Mouse (Mus musculus): ENCODE results near the gene Tecr. TPM values are rescaled to one million over a fixed set of nuclear protein-coding genes. Genes with fewer than 3 reads are reported as not detected.
A peak's percentile ranks its signal among the peaks of the same experiment; 100 is the strongest.
"Not testable (repeated sequence)": the region's sequence is repeated elsewhere in the genome, so short reads cannot be mapped to it uniquely, and the experiment has no call there.

The Tecr gene
- total RNA-seq, 2 experiments from 2014 or later: 77.4 to 150 TPM

DNA sequence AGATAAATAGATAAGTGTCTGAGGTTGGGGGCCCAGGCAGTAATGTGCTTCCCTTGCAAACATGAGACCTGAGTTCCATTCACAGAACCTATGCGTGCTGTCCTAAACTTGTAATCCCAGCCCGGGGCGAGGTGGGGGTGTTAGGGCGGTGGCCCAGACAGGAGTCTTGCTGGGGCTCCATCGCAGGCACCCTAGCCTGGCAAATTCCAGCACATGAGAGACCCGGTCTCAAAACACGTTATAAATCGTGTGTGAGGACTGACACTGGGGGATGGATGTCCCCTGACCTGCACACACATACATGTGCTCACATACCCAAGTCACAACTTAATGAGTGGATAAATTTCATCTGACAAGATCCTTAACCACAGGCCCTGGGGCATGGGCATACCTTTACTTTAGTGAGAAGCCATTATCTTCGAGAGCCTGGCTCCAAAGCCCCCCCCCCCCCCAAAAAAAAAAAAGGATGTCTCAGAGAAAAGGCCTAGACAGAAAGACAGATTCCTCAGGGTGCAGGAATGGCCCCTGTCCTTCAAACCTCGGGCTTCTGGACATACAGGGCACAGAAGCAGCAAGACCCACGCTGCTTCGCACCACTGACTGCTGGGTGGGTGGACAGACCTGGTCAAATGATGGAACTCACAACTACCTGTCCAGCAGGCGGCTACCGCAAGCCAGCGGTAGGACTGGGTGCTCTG is 14.1 kb upstream of the Tecr start:
- no peak for ATAC-seq (replicated peaks; ENCODE audit: low FRiP score, poor library complexity, severe bottlenecking)

DNA sequence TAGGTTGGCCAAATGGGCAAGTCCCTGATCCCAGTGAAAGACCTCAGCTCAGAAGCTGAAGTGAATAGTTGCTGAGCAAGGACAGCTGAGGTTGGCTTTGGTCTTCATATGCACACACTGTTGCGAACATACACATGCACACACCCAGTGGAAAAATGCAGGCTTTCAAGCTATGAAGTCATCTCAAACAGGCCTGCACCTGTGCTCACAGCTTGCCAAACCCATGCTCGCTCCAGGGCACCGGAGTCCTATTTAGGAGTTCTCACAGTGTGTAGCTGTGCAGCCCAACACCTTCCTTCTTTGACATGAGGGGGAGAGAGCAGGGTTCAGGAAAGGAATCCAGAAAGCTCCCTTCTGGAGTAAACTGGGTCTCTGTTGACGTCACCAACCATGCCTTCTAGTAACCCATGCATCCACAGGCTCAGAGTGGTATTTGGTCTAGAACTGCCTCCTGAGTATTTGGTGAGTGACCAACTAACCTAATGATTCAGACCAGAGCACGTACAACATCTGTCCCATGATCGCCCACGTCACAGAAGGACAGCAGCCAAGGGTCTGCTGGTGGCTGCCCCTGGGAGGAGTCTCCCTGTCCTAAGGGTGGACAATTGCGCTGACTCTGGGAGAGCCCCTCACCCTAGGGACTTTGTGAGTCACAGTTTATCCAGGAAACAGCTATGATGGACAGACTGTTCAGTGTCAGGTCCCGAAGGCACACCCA is 12.0 kb upstream of the Tecr start:
- no peak for ATAC-seq (replicated peaks; ENCODE audit: low FRiP score, poor library complexity, severe bottlenecking)

DNA sequence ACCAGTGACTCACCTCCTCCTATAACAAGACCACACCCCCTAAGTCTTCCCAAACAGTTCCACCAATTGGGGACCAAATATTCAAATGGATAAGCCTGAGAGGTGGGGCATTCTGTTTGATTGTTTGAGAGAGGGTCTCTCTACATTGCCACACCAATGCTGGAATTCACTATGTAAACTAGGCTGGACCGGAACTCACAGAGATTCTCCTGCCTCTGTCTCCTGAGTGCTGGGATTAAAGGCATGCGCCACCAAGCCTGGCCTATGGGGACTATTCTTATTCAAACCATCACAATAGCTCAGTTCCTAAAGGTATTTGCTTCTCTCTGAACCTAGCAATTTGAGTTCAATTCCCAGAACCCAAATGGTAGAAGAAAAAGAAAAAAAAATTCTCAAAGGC is 10.8 kb upstream of the Tecr start:
- ATAC-seq (replicated peaks; ENCODE audit: low FRiP score, poor library complexity, severe bottlenecking): no peak

DNA sequence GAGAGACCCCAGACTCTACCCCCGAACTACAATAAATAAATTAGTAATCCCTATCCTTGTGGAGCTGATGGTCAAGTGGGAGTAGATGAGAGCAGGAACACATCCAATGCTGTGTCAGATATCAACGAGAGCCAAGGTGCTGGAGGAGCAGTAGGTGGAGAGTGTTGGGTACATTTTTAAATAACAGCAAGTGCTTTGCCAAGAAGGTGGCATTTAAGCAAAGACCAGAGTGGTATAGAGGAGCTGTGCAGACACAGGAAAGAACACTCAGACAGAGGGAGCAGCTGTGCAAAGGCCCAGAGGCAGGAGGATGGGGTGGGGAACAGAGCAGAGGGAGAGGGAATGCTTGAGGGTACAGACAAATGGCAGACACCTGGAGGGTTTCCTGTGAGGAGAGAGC is 9.3 kb upstream of the Tecr start:
- no peak for ATAC-seq (replicated peaks; ENCODE audit: low FRiP score, poor library complexity, severe bottlenecking)

DNA sequence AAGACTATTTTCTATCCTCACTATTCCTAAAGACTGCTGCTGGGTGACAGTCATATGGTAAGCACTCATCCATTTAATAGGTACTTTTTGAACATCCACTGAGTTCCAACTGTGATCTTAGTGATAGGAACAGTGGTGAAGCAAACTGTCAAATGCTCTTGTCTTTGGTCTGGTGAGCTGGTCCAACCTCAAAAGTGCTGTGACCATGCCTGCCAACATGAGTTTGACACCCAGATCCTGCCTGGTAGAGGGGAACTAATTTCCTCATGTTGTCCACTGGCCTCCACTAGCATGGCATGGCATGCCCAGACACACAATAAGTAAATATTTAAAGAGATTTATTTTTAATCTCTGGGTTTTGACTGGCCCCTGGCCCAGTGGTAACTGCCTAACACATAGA is 8.9 kb upstream of the Tecr start:
- ATAC-seq (replicated peaks; ENCODE audit: low FRiP score, poor library complexity, severe bottlenecking): no peak

DNA sequence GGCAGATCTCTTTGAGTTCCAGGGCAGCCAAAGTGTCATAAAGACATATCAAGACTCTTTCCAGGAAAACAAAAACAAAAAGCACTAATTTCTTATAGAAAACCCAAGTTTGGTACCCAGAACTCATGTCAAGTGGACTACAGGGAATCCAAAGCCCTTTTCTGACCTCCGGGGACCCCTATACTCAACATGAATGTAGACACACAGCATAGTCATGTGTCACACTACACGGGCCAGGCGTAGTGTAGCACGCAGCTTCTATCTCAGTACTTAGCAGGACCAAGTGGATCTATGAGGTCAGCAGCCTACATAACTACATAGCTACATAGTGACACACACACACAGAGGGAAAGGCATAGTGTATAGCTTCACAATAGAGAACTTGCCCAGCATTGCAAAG is 5.9 kb upstream of the Tecr start:
- ATAC-seq (replicated peaks; ENCODE audit: low FRiP score, poor library complexity, severe bottlenecking): no peak

DNA sequence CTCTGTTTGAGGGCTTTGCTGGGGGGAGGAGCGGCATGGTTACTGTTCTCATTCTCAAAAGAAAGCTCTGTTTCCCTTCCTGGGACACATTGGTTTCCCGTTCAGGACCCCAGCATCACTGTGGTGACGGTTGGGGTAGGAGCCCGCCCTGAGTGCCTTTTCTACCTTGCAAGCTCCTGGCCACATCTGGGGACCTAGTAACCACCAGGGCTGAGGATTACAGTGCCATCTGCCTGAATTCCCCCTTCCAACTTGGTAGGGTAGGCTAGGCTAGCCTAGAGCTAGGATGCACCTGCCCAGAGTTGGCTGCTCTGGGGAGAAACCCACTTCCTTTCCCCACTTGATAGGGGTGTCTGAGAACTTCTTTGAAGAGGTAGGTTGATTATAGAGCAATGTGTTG is 4.2 kb upstream of the Tecr start:
- ATAC-seq (replicated peaks; ENCODE audit: low FRiP score, poor library complexity, severe bottlenecking): no peak

DNA sequence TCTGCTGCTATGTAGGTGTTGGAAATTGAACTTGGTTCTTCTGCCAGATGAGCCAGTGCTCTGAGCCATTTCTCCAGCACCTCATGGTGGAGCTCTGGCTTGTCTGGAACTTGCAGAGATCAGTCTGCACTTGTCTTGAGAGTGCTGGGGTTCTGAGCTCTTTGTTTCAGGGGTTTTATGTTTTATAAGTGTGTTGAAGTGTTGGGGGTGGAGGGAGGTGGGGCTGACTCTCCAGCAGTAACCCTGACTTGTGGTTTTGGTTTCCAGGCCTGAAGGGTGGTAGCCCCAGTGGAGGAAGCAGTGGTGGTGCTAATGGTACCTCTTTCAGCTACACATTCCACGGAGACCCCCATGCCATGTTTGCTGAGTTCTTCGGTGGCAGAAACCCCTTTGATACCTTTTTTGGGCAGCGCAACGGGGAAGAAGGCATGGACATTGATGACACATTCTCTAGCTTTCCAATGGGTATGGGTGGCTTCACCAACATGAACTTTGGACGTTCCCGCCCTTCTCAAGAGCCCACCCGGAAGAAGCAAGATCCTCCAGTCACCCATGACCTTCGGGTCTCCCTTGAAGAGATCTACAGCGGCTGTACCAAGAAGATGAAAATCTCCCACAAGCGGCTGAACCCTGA is 1.9 kb upstream of the Tecr start:
- no peak for ATAC-seq (replicated peaks; ENCODE audit: low FRiP score, poor library complexity, severe bottlenecking)

DNA sequence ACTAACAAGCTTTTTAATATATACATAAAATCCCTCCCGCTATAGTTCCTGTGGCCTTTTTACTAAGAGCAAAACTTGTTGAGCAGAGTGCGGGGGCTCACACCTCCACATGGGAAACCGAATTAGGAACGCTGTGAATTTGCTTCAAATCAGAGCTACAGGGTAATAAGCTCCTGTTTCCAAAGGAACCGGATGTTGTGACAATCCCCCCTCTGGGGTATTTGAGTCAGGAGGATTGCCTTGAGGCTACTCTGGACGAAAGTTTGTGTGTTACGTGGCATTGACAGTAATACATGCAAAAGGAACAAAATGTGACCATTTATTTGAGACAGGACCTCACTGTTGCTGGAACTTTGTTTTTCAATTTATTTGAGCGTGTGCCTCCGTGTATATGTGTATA is 1.3 kb upstream of the Tecr start:
- ATAC-seq (replicated peaks; ENCODE audit: low FRiP score, poor library complexity, severe bottlenecking): no peak

DNA sequence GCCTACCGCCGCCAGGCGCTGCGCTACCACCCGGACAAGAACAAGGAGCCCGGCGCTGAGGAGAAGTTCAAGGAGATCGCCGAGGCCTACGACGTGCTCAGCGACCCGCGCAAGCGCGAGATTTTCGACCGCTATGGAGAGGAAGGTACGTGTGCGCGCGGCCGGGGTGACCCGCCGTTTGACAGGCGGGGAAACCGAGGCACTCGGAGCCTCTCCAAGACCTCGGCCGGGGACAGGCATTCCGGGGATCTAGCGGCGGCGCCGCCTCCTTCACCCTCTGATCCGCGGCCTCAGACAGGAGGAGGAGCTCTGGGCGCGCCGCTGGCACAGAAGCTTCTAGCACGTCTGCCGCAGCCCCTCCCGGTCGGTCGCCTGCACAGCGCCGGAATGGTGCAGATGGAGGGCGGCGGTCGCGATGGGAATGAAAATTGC is 643 bp upstream of the Tecr start:
- ATAC-seq (replicated peaks; ENCODE audit: low FRiP score, poor library complexity, severe bottlenecking): peak; percentile 73

DNA sequence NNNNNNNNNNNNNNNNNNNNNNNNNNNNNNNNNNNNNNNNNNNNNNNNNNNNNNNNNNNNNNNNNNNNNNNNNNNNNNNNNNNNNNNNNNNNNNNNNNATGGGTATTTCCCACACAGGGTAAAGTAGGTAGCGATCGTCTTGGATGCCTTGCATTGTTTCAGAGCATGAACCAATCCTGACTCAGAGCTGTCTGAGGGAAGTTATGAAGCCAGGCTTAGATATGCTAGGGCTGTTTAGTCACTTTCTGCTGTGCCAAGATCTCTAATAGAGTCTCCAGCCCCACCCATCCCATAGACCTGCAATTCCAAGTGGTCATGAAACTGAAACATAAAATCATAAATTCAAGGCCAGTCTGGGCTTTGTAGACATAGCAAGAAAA is 5.1 kb downstream of the Tecr start:
- no peak for ATAC-seq (replicated peaks; ENCODE audit: low FRiP score, poor library complexity, severe bottlenecking)

DNA sequence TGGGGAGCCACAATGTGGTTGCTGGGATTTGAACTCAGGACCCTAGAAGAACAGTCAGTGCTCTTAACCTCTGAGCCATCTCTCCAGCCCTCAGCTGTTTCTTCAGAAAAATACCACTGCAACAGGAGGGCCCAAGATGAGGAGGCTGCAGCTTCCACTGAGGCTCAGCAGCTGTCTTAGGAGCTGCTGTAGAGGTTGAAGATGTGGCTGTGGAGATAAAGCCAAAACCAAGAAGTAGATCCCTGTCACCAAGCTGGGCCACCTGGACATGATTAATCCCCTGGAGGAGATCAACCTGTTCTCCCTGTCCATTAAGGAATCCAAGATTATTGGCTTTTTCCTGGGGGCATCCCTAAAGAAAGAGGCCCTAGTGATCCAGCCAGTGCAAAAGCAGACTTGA is 8.0 kb downstream of the Tecr start:
- peak; percentile 44 for ATAC-seq (replicated peaks; ENCODE audit: low FRiP score, poor library complexity, severe bottlenecking)

DNA sequence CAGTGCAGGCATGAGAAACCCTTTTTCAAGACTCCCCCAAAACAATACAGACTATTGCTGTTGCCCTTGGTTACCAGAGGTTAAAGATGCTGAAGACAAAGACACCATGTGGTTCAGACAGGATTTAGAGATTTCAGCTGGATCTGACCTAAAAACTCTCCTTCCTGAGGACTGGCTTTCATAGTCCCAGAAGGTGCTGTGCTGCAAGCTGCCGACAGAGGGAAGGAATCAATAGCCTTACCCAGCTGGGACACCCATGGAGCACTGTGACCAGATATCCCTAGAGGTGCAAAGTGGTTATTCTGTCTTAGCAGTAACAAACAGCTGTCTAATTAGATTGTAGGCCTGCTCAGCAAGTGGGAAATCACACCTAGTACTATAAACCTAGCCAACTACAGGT is 9.6 kb downstream of the Tecr start:
- no peak for ATAC-seq (replicated peaks; ENCODE audit: low FRiP score, poor library complexity, severe bottlenecking)

DNA sequence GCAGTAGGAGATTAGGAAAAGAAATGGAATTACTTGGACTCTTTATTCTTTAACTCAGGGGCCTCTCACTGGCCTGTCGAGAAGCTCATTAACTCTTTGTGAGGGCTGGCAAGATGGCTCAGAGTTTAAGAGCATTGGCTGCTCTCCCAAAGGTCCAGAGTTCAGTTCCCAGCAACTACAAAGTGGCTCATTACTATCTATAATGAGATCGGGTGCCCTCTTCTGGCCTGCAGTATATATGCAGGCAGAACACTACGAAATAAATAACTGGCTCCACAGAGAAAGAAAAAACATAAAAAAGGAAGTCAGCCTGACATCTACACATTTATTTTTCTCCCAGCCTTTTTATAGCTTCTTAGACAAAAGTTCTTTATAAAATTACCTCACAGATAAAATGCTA is 11.4 kb downstream of the Tecr start:
- no peak for ATAC-seq (replicated peaks; ENCODE audit: low FRiP score, poor library complexity, severe bottlenecking)

DNA sequence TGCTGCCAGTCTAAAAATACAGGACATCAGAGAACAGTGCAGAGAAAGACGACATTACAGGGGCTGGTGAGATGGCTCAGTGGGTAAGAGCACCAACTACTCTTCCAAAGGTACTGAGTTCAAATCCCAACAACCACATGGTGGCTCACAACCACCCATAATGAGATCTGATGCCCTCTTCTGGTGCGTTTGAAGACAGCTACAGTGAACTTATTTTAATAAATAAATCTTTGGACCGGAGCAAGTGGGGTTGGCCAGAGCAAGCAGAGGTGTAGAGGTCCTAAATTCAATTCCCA is 12.8 kb downstream of the Tecr start:
- not testable (repeated sequence) for ATAC-seq (replicated peaks; ENCODE audit: low FRiP score, poor library complexity, severe bottlenecking)

DNA sequence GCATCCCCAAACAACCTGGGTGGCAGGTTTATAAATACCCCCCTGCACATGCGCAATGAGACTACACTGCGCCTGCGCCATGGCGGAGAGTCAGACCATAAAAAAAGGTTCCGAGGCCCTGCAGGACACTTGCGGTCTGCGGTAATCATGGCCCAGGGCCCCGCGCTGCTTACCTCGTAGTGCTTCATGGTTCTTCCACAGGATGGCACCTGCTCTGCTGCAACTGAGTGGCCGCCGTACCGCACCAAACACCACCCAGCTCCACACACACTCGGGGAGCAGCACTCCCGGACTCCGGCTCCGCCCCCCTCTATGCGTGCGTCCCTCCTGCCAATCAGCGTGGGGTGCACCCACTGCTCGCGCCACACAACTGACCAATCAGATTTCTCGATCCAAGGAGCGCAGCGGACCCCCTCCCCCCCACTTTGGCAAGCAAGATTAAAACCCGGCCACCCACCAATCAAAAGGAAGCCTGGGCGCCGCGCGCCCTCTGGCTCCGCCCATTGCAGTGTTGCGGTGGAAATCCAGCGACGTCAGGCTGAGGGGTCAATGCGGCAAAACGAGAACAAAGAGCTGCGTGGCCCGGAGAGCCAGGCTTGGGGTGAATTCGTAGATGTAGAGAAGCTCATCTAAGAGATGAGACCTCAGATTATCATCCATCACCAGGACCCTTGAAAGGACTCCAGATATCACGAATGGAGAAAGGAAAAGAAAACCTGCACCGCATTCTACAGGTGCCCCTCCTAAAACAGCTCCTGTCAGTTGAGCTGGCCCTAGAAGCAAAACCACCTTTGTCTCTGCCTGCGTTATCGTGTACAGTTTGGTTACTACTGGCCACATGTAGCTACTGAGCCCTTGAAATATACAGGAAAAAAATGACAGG is 13.4 kb downstream of the Tecr start:
- peak; percentile 92 for ATAC-seq (replicated peaks; ENCODE audit: low FRiP score, poor library complexity, severe bottlenecking)

DNA sequence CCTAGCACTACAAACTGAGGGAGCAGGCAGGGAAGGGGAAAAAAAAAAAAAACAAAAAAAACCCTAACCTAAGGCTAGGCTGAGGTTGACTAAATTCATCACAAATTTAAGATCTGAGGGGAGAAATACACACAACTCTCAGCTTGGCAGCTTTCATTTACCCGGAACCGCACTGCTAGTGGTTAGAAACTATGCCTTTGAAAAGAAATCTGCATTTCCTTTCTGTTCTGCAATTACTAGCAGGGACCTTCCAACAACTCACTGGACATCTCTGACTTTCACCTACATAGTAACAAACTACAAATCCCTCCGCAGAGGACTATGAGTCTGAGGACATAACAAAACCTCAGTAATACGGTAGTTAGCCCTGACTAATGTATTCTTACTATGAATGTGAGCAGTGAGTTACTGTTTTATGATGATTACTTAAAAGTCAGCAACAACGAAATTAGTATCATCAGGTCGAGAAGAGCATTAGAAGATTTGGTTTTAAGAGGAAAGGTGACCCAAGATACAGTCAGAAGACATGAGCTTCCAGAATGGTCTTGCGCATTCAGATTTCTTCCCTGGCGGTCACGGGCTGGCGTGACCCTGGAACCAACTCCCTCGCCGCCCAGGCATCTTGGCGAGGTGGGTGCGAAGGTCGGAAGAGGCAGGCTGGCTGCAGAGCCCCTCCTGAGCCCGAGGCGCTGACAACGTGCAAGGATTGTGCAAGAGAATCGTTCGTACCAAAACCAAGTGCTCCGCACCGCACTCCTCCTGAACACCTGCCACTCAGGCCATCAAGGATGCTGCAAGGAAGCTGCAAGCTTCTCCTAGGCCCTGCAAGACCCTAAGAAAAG is 14.2 kb downstream of the Tecr start:
- ATAC-seq (replicated peaks; ENCODE audit: low FRiP score, poor library complexity, severe bottlenecking): peak; percentile 4; the same call in 1 of the 2 replicates

DNA sequence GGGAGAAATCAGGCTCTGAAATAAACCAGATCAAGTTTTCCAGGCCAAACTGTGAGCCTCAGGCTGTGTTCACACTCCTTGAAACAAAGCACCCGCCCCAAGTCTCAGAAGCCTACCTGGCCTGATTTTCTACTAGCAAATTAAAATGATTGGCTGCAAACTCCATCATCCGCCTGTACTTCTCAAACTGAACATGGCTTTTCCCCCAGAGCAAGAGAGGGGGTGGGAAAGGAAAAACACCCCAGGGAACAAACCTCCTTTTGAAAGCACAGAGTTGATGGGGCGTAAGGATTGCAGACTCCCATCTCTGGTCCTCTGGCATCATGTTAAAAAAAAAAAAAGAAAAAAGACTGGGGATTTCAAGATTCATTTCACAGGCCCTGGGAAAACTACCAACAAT is 15.1 kb downstream of the Tecr start:
- ATAC-seq (replicated peaks; ENCODE audit: low FRiP score, poor library complexity, severe bottlenecking): no peak

DNA sequence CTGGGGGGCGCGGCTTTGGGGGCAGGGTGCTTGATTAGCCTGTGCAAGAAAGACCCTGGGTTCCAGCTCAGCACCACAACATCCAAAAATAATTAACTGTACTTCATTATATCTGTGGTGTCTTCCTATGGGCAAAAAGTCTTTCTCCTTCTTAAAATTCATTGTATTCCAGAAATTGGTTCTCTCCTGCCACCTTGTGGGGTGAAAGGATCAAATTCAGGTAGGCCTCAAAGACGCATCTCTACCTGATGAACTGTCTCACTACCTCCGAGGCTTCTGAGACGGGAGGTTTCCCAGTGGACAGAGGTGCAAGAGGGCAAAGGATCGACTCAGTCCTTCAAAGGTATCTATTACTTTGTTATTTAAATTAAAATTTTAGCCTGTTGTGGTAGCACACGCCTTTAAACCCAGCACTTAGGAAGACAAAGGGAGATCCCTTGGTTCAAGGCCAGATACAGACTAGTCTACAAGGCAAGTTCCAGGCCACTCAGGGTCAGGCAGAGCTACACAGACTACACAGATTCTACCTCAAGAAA is 17.2 kb downstream of the Tecr start:
- no peak for ATAC-seq (replicated peaks; ENCODE audit: low FRiP score, poor library complexity, severe bottlenecking)

Data from erythroblast, adult 5-6 weeks (primary cell).